Mouse (Mus musculus) neural tube, embryonic 11.5 days (tissue): ENCODE results near the gene Rsph14. TPM values are rescaled to one million over a fixed set of nuclear protein-coding genes. Genes with fewer than 3 reads are reported as not detected.

ENCODE experiments used
- ATAC-seq: fragments of 200-750 bp; cut with Nextera tagmentation; 2 replicates; pipeline ENCODE4 v1.8.0; 2017; ENCODE audit warnings: moderate number of reproducible peaks, mild to moderate bottlenecking, moderate TSS enrichment, moderate library complexity; ENCODE audit not compliant: insufficient read depth, low FRiP score, low TSS enrichment
- DNase-seq: peaks from one replicate; pipeline ENCODE4 v3.0.0-alpha.2; 2015; ENCODE audit warnings: low spot score
- H3K27ac ChIP-seq: fragments of 300-500 bp; sonication (generic); 2 replicates; pipeline ENCODE4 v1.5.1; 2014; ENCODE audit warnings: low read depth, mild to moderate bottlenecking, low read length
- H3K27me3 ChIP-seq: fragments of 300-500 bp; sonication (generic); 2 replicates; pipeline ENCODE4 v1.6.1; 2014; ENCODE audit warnings: mild to moderate bottlenecking, low read length, mixed read lengths; ENCODE audit not compliant: control insufficient read depth, insufficient read depth
- H3K36me3 ChIP-seq: fragments of 300-500 bp; sonication (generic); 2 replicates; pipeline ENCODE4 v1.6.1; 2014; ENCODE audit warnings: mild to moderate bottlenecking, low read length, moderate library complexity, mixed read lengths; ENCODE audit not compliant: control insufficient read depth, insufficient read depth
- H3K4me1 ChIP-seq: fragments of 300-500 bp; sonication (generic); 2 replicates; pipeline ENCODE4 v1.6.1; 2014; ENCODE audit warnings: low read length, mixed read lengths; ENCODE audit not compliant: control insufficient read depth, insufficient read depth
- H3K4me2 ChIP-seq: fragments of 300-500 bp; sonication (generic); 2 replicates; pipeline ENCODE4 v1.6.1; 2014; ENCODE audit warnings: low read depth, mild to moderate bottlenecking, moderate library complexity
- H3K4me3 ChIP-seq: fragments of 300-500 bp; sonication (generic); 2 replicates; pipeline ENCODE4 v1.5.1; 2014; ENCODE audit warnings: low read depth, low read length
- H3K9ac ChIP-seq: fragments of 300-500 bp; sonication (generic); 2 replicates; pipeline ENCODE4 v1.6.1; 2014; ENCODE audit warnings: mild to moderate bottlenecking, low read length
- H3K9me3 ChIP-seq: fragments of 300-500 bp; sonication (generic); 2 replicates; pipeline ENCODE4 v1.6.1; 2016; ENCODE audit warnings: low read length; ENCODE audit not compliant: control insufficient read depth
- WGBS: fragments of 180-500 bp; shearing (Covaris S2); extraction: QIAGEN DNeasy Blood & Tissue Kit; methylation state at CpG from one replicate; pipeline ENCODE4 v1.1.7; 2014; 5-methylcytosine and 5-hydroxymethylcytosine counted together
- polyA plus RNA-seq: library from polyadenylated mRNA; unstranded; fragments of >200 nt; fragmentation: Nextera tagmentation; extraction: Ambion mirVana; gene quantifications from 2 replicates; pipeline ENCODE4 v1.2.1, GENCODE M21; 2014

The Rsph14 gene
- polyA plus RNA-seq, 1 experiment from 2014 or later = not detected

DNA sequence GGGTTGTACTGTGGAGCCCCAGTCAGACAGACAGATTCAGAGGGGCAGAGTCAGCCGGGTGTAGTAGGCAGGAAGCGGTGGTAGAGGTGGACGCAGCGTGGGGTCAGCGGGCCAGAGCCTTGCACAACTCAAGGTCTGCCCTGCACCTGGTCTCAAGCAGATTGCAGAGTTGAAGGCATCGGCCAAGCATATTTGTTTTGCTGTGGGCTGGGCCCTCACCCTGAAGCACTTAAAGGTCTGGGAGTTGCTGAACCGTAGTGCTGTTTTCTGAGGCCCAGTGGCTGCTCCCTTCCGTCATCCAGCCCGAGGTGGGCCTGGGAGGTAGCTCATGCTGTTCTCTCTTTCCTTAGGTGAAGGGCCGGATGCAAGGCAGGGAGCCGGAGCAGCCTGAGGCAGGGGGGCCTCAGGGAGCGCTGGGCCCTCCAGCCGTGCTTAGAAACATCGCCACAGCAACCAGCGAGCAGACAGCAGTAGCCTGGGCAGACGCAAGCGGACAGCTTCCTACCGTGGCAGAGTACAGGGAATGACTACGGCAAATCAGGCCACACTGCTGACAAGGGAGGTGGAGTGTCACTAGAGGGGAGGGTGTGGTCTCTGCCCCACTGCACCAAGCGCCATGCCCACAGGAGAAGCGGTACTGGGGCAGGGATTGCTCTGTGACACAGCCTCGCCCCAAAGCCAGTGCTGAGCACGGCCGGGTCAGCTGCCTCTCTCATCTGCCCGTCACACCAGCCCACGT lies 41.6 kb downstream of the Rsph14 start:
- Histone ChIP-seq H3K27me3 (no peaks in the 10 kb centered on the region), H3K27ac (no peak overlapping the region), H3K9ac (no peak overlapping the region), H3K4me3 (no peak overlapping the region), H3K9me3 (no peaks in the 10 kb centered on the region), H3K36me3 (no peaks in the 10 kb centered on the region; the same call in 1 of the 2 replicates), H3K4me1 (peaks cover 13% of the 10 kb centered on the region), H3K4me2 (0 out of 2 replicates have a peak overlapping the region, but pooled peaks have one; percentile 10)
- 38% methylated on average over 26 of the region's 26 CpGs for WGBS
- no peak for DNase-seq
- ATAC-seq = no peak

- WGBS = 71% methylated on average over 4 of the region's 4 CpGs
These were observed 42.6 kb downstream of the Rsph14 start for GRCm38 (mm10) chr10:74989814-74990213.

DNA sequence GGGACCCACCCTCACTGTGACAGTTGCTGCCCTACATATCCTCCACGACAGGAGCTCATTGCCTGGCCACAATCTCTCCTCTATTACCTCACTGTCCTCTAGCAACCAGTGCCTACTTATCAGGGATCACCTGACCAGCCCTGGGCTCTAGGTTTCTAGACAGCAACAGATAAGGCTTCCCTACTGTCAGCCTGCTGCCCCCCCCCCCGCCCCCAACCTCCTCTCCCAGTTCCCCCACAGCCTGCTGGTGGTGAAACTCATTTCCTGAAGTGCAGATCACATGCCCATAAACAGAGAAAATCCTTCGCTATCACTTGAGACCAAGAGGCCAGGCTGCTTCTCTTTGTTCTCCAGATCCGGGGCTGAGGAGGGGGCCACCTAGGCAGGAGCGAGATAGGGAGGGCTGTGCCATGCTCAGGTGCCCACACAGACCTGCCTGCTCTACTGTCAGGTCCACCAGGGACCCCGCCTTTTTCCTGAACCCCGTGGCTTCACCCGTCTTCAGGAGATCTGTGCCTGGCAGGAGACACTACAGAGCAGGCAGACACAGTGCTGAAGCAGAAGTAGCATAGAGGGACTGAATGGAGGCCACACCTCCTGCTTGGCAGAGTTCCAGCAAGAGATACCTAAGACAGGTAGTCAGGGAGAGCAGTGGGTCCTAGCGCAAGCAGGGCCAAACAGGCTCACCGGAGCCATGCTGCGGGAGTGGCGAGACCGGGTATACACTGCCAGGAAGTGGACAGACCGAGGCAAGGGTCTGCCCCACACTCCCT lies 44.5 kb downstream of the Rsph14 start:
- ATAC-seq = no peak
- Histone ChIP-seq H3K4me2 (no peak overlapping the region), H3K27ac (no peak overlapping the region), H3K4me1 (no peaks in the 10 kb centered on the region), H3K4me3 (no peak overlapping the region), H3K9ac (no peak overlapping the region), H3K27me3 (no peaks in the 10 kb centered on the region), H3K9me3 (no peaks in the 10 kb centered on the region), H3K36me3 (no peaks in the 10 kb centered on the region; the same call in 1 of the 2 replicates)
- DNase-seq = no peak
- WGBS = 75% methylated on average over 14 of the region's 14 CpGs

More at GRCm38 (mm10) chr10:74989814-74990213, 42.6 kb downstream of the Rsph14 start:
- Histone ChIP-seq H3K4me3 (no peak overlapping the region), H3K36me3 (no peaks in the 10 kb centered on the region; the same call in 1 of the 2 replicates), H3K9ac (no peak overlapping the region), H3K4me2 (no peak overlapping the region), H3K27ac (no peak overlapping the region), H3K9me3 (no peaks in the 10 kb centered on the region), H3K27me3 (no peaks in the 10 kb centered on the region), H3K4me1 (peaks cover 4% of the 10 kb centered on the region; the same call in 1 of the 2 replicates)
- no peak for ATAC-seq
- DNase-seq = no peak

- H3K4me3 ChIP-seq = no peak overlapping the region
- H3K4me1 ChIP-seq = no peaks in the 10 kb centered on the region
- 73% methylated on average over 8 of the region's 8 CpGs for WGBS
- H3K9ac ChIP-seq = no peak overlapping the region
- DNase-seq = no peak
- H3K4me2 ChIP-seq = no peak overlapping the region
- H3K36me3 ChIP-seq = no peaks in the 10 kb centered on the region
- H3K9me3 ChIP-seq = no peaks in the 10 kb centered on the region
- H3K27ac ChIP-seq = no peak overlapping the region
- no peak for ATAC-seq
- no peaks in the 10 kb centered on the region for H3K27me3 ChIP-seq
These were observed 49.2 kb downstream of the Rsph14 start for GRCm38 (mm10) chr10:74983176-74983575.

- ATAC-seq (no peak), DNase-seq (no peak)
- H3K4me3 ChIP-seq = no peak overlapping the region
- no peaks in the 10 kb centered on the region for H3K27me3 ChIP-seq
- no peaks in the 10 kb centered on the region for H3K9me3 ChIP-seq
- H3K27ac ChIP-seq = no peak overlapping the region
- no peaks in the 10 kb centered on the region for H3K36me3 ChIP-seq
- no peak overlapping the region for H3K9ac ChIP-seq
- WGBS = 90% methylated on average over 12 of the region's 12 CpGs
- H3K4me1 ChIP-seq = no peaks in the 10 kb centered on the region
- H3K4me2 ChIP-seq = no peak overlapping the region
These were observed 51.2 kb downstream of the Rsph14 start for GRCm38 (mm10) chr10:74981159-74981558.

- no peaks in the 10 kb centered on the region for H3K36me3 ChIP-seq
- no peaks in the 10 kb centered on the region for H3K9me3 ChIP-seq
- DNase-seq (no peak), ATAC-seq (no peak)
- WGBS = 70% methylated on average over 4 of the region's 4 CpGs
- no peak overlapping the region for H3K27ac ChIP-seq
- no peaks in the 10 kb centered on the region for H3K27me3 ChIP-seq
- no peak overlapping the region for H3K4me3 ChIP-seq
- H3K4me2 ChIP-seq = no peak overlapping the region
- H3K4me1 ChIP-seq = no peaks in the 10 kb centered on the region
- no peak overlapping the region for H3K9ac ChIP-seq
These were observed 54.3 kb downstream of the Rsph14 start for GRCm38 (mm10) chr10:74978056-74978455.

GRCm38 (mm10) chr10:74976429-74976828 lies 56.0 kb downstream of the Rsph14 start:
- DNase-seq (no peak), ATAC-seq (no peak)
- H3K4me3 ChIP-seq = no peak overlapping the region
- H3K27me3 ChIP-seq = no peaks in the 10 kb centered on the region
- WGBS = 81% methylated on average over 7 of the region's 7 CpGs
- no peak overlapping the region for H3K4me2 ChIP-seq
- no peaks in the 10 kb centered on the region for H3K36me3 ChIP-seq
- no peaks in the 10 kb centered on the region for H3K9me3 ChIP-seq
- no peaks in the 10 kb centered on the region for H3K4me1 ChIP-seq
- no peak overlapping the region for H3K9ac ChIP-seq
- H3K27ac ChIP-seq = no peak overlapping the region

GRCm38 (mm10) chr10:74975626-74976025 lies 56.8 kb downstream of the Rsph14 start:
- Histone ChIP-seq H3K27ac (no peak overlapping the region), H3K4me1 (no peaks in the 10 kb centered on the region), H3K4me2 (no peak overlapping the region), H3K36me3 (no peaks in the 10 kb centered on the region), H3K9me3 (no peaks in the 10 kb centered on the region), H3K9ac (no peak overlapping the region), H3K4me3 (no peak overlapping the region), H3K27me3 (no peaks in the 10 kb centered on the region)
- 87% methylated on average over 7 of the region's 7 CpGs for WGBS
- no peak for ATAC-seq
- no peak for DNase-seq
